Mouse (Mus musculus) right cerebral cortex, adult 18-20 months (tissue): ENCODE results near the gene Atg16l1.

Experiments
- DNase-seq: peaks from one replicate; pipeline ENCODE4 v3.0.0; 2022; ENCODE audit warnings: mixed read lengths

Atg16l1 gene

GRCm38 (mm10) chr1:87837018-87837417 lies 81.3 kb downstream of the Atg16l1 start:
- no peak for DNase-seq

- no peak for DNase-seq
These were observed 84.9 kb downstream of the Atg16l1 start for GRCm38 (mm10) chr1:87840411-87841208.
